Mouse (Mus musculus) liver, embryonic 12.5 days (tissue): ENCODE results near the gene Nxn. TPM values are rescaled to one million over a fixed set of nuclear protein-coding genes. Genes with fewer than 3 reads are reported as not detected.
A peak's percentile ranks its signal among the peaks of the same experiment; 100 is the strongest.

Experiments used
- ATAC-seq: fragments of 200-750 bp; cut with Nextera tagmentation; 2 replicates; pipeline ENCODE4 v1.8.0; 2017; ENCODE audit warnings: moderate number of reproducible peaks, mild to moderate bottlenecking, moderate library complexity
- H3K27ac ChIP-seq: fragments of 300-500 bp; sonication (generic); 2 replicates; pipeline ENCODE4 v1.5.1; 2016; ENCODE audit warnings: mild to moderate bottlenecking
- H3K27me3 ChIP-seq: fragments of 300-500 bp; sonication (generic); replicated peaks from 2 replicates; pipeline ENCODE4 v1.6.1; 2016; ENCODE audit warnings: mild to moderate bottlenecking, moderate library complexity
- H3K36me3 ChIP-seq: fragments of 300-500 bp; sonication (generic); 2 replicates; pipeline ENCODE4 v1.6.1; 2016; ENCODE audit warnings: mild to moderate bottlenecking, moderate library complexity
- H3K4me1 ChIP-seq: fragments of 300-500 bp; sonication (generic); 2 replicates; pipeline ENCODE4 v1.6.1; 2016
- H3K4me2 ChIP-seq: fragments of 300-500 bp; sonication (generic); 2 replicates; pipeline ENCODE4 v1.6.1; 2016; ENCODE audit warnings: mild to moderate bottlenecking, moderate library complexity
- H3K4me3 ChIP-seq: fragments of 300-500 bp; sonication (generic); 2 replicates; pipeline ENCODE4 v1.5.1; 2016; ENCODE audit warnings: mild to moderate bottlenecking, moderate library complexity
- H3K9ac ChIP-seq: fragments of 300-500 bp; sonication (generic); 2 replicates; pipeline ENCODE4 v1.6.1; 2016; ENCODE audit warnings: mild to moderate bottlenecking, moderate library complexity
- H3K9me3 ChIP-seq: fragments of 300-500 bp; sonication (generic); replicated peaks from 2 replicates; pipeline ENCODE4 v1.6.1; 2016; ENCODE audit warnings: mild to moderate bottlenecking, moderate library complexity
- WGBS: fragments of 180-500 bp; shearing (Covaris S2); methylation state at CpG from one replicate; pipeline ENCODE4 v1.1.7; 2016; ENCODE audit not compliant: insufficient replicate concordance; 5-methylcytosine and 5-hydroxymethylcytosine counted together
- polyA plus RNA-seq: library from polyadenylated mRNA; unstranded; fragments of >200 nt; fragmentation: Nextera tagmentation; extraction: Ambion mirVana; gene quantifications from 2 replicates; pipeline ENCODE4 v1.2.1, GENCODE M21; 2016

Gene Nxn
- polyA plus RNA-seq, 1 experiment from 2014 or later = 6.0 TPM

DNA sequence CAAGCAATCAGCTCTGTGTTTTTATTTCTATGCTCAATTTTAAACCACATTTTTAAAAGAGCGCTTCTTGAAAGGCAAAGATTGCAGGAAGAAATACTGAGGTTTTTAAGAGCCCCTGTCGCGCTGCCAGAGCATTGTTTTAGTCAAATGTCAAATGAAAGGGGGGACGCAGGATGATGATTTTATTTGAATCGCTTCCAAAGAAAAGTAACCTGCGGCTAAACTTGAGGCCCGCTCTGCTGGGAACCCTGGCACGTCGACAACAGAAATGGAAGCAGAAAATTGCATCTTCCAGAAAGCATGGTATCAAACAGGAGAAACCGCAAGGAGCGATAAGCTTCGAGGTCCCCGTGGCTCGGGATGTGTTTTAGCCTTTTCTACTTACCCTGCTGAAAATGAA is 57.8 kb downstream of the Nxn start:
- H3K36me3 ChIP-seq = no peaks in the 10 kb centered on the region
- no peak overlapping the region for H3K4me3 ChIP-seq
- H3K9me3 ChIP-seq = no peaks in the 10 kb centered on the region
- no peak overlapping the region for H3K9ac ChIP-seq
- H3K27me3 ChIP-seq = no peaks in the 10 kb centered on the region
- peaks cover 5% of the 10 kb centered on the region; the same call in 1 of the 2 replicates for H3K4me1 ChIP-seq
- no peak for ATAC-seq
- H3K27ac ChIP-seq = no peak overlapping the region
- H3K4me2 ChIP-seq = no peak overlapping the region
- 78% methylated on average over 14 of the region's 14 CpGs for WGBS

DNA sequence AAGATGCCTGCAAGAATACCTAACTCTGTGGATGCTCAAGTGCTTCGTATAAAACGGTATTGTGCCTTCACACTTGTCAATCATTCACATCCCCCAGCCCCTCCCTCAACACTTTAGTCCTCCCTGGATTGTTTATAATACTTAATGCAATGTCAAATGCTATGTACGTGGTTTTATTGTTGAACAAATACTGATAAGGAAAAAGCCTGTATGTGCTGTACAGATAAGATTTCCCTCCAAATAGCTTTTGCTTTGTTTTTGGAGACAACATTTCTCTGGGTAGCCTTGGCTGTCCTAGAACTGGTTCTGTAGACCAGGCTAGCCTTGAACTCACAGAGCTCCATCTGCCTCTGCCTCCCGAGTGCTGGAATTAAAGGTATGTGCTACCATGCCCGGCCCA is 59.1 kb downstream of the Nxn start:
- no peak overlapping the region for H3K27ac ChIP-seq
- H3K4me3 ChIP-seq = no peak overlapping the region
- H3K9ac ChIP-seq = no peak overlapping the region
- H3K9me3 ChIP-seq = no peaks in the 10 kb centered on the region
- no peak overlapping the region for H3K4me2 ChIP-seq
- H3K36me3 ChIP-seq = no peaks in the 10 kb centered on the region
- WGBS = 51% methylated on average over 5 of the region's 5 CpGs
- H3K4me1 ChIP-seq = peaks cover 5% of the 10 kb centered on the region; the same call in 1 of the 2 replicates
- no peaks in the 10 kb centered on the region for H3K27me3 ChIP-seq
- ATAC-seq = no peak

DNA sequence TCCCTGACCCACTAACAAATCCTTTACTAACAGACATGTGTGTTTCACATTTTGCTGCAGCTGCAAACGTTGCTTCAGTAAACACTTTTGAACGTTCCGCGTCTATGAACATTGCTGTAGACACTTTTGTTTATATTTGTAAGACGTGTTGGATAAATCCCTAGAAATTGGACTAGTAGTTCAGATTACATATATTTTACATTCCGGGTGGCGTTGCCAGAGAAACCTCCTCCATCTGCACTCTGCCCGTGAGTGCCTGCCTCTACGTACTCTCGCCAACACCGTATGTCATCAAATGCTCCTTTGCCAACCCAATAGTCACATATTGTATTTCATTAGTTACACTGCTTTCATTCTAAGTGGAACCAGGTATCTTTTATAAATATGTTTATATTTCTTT is 59.8 kb downstream of the Nxn start:
- H3K4me2 ChIP-seq = no peak overlapping the region
- no peak overlapping the region for H3K27ac ChIP-seq
- WGBS = 84% methylated on average over 11 of the region's 11 CpGs
- peaks cover 5% of the 10 kb centered on the region; the same call in 1 of the 2 replicates for H3K4me1 ChIP-seq
- H3K27me3 ChIP-seq = no peaks in the 10 kb centered on the region
- H3K36me3 ChIP-seq = no peaks in the 10 kb centered on the region
- no peak for ATAC-seq
- H3K9me3 ChIP-seq = no peaks in the 10 kb centered on the region
- no peak overlapping the region for H3K9ac ChIP-seq
- no peak overlapping the region for H3K4me3 ChIP-seq

DNA sequence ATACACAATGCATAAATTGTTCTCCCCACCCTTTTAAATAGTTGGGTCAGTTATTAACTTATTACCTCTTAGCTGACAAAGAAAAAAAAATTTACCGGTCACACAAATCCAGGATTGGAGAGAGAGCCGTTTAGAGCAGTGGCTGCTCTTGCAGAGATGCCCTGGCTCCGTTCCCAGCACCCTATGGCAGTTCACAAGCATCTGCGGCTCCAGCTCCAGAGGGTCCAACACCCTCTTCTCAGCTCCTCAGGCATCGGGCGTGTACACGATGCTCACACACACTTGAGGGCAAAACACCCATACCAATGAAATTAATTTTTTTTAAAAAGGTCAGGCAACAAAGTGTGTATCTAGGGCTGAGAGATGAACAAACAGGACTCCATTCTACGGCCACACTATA is 60.3 kb downstream of the Nxn start:
- Histone ChIP-seq H3K9me3 (no peaks in the 10 kb centered on the region), H3K4me2 (no peak overlapping the region), H3K4me1 (peaks cover 5% of the 10 kb centered on the region; the same call in 1 of the 2 replicates), H3K9ac (no peak overlapping the region), H3K36me3 (no peaks in the 10 kb centered on the region), H3K4me3 (no peak overlapping the region), H3K27me3 (no peaks in the 10 kb centered on the region), H3K27ac (no peak overlapping the region)
- 75% methylated on average over 8 of the region's 8 CpGs for WGBS
- ATAC-seq = no peak

DNA sequence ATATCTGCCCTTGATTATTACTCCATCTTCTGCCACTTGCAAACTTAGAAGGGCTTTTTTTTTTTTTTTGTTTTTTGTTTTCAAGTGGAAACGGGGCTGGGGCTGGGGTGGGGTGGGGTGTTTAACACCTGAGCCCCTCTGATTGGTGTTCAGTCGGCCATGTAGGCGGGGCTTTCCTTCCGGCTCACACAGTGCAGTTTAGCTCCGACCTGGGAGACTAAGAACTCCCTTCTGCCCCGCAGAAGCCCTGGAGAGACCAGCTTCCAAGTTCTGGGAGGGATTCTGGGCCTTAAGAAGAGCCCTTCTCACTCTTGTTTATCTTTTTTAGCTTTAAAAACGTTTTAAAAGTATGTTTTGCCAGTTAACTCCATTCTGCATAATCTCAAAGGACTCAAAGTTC is 61.2 kb downstream of the Nxn start:
- no peak for ATAC-seq
- Histone ChIP-seq H3K9ac (no peak overlapping the region), H3K4me2 (peak overlapping the region; percentile 29; the same call in 1 of the 2 replicates), H3K4me3 (no peak overlapping the region), H3K4me1 (peaks cover 5% of the 10 kb centered on the region; the same call in 1 of the 2 replicates), H3K36me3 (no peaks in the 10 kb centered on the region), H3K27me3 (no peaks in the 10 kb centered on the region), H3K9me3 (no peaks in the 10 kb centered on the region), H3K27ac (no peak overlapping the region)
- 8% methylated on average over 7 of the region's 7 CpGs for WGBS

DNA sequence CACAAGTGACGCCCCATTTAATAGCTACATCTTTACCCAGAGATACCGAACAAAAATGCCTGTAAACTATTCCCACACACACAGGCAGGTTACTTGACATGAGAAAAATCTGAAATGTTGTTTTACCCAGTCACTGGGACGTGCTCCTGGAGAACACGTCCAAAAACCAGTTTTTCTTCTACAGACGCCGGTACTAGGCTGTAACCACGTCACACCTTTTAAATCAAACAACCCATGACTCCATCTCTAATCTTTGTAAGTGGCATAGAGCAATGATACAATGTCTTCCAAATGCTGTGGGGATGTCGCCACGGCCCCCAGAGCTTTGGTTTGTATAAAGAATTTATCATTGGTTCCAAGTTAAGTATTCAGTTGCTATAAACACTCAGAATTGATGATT is 61.7 kb downstream of the Nxn start:
- Histone ChIP-seq H3K9ac (no peak overlapping the region), H3K27me3 (no peaks in the 10 kb centered on the region), H3K4me3 (no peak overlapping the region), H3K36me3 (no peaks in the 10 kb centered on the region), H3K9me3 (no peaks in the 10 kb centered on the region), H3K27ac (no peak overlapping the region), H3K4me2 (no peak overlapping the region), H3K4me1 (peaks cover 5% of the 10 kb centered on the region; the same call in 1 of the 2 replicates)
- 73% methylated on average over 9 of the region's 9 CpGs for WGBS
- ATAC-seq = no peak

DNA sequence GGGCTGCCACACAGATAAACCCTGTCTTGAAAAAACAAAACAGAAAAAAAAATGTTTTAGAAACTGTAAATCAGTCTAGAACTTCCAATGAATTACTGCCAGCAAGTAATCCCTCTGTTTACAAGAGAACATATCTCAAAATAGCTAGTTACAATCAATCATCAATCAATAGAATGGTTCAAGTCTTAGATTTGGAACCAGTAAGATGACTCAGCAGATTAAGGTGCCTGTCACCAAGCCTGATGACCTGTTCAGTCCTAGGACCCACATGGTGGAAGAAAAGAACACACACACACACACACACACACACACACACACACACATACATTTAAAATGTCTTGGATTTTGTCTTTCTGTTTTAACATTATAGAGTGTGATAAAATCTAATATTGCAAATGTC is 62.7 kb downstream of the Nxn start:
- Histone ChIP-seq H3K4me3 (no peak overlapping the region), H3K9me3 (no peaks in the 10 kb centered on the region), H3K4me2 (no peak overlapping the region), H3K36me3 (no peaks in the 10 kb centered on the region), H3K27me3 (no peaks in the 10 kb centered on the region), H3K27ac (no peak overlapping the region), H3K9ac (no peak overlapping the region), H3K4me1 (peaks cover 5% of the 10 kb centered on the region; the same call in 1 of the 2 replicates)
- ATAC-seq = no peak

DNA sequence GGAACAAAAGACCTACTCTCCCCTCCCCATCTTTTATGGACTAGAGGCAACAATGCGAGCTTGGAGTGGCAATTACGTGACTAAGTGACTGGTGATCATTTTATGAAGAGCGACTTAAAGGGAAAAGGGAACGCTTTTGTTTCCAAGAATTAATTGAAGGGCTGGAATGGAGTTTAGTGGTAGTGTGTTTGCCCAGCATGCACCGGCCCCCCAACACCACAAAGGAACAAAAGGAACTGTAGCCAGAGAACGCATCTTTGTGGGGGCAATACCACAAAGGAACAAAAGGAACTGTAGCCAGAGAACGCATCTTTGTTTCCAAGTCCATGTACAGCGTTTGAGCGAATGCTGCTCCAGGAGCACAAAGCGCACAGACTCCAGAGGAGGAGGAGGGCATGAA is 64.0 kb downstream of the Nxn start:
- Histone ChIP-seq H3K27ac (no peak overlapping the region), H3K27me3 (no peaks in the 10 kb centered on the region), H3K9me3 (no peaks in the 10 kb centered on the region), H3K4me1 (peaks cover 3% of the 10 kb centered on the region; the same call in 1 of the 2 replicates), H3K36me3 (no peaks in the 10 kb centered on the region), H3K9ac (no peak overlapping the region), H3K4me2 (no peak overlapping the region), H3K4me3 (no peak overlapping the region)
- ATAC-seq = no peak
- 84% methylated on average over 10 of the region's 10 CpGs for WGBS

DNA sequence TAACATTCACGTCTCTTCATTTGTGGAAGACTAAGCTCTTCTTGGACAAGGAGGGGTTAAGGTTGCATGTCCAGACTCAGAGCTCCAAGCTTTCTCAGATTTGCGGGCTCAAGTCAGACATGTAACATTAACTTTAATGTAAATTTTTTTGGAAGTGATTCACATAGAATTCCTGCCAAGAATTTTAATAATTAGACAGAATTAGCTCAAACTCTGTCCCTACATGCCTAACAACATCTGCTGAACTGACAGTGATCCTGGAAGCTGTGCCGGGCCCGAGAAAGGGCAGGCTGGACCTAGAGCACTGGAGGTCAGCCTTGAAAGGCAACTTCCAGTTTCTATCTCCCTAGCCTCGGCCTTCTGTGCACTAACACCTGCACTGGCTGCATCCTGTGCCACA is 66.7 kb downstream of the Nxn start:
- Histone ChIP-seq H3K4me2 (no peak overlapping the region), H3K9ac (no peak overlapping the region), H3K4me1 (peaks cover 14% of the 10 kb centered on the region), H3K4me3 (no peak overlapping the region), H3K9me3 (no peaks in the 10 kb centered on the region), H3K36me3 (no peaks in the 10 kb centered on the region), H3K27me3 (no peaks in the 10 kb centered on the region), H3K27ac (no peak overlapping the region)
- 61% methylated on average over 5 of the region's 5 CpGs for WGBS
- no peak for ATAC-seq

DNA sequence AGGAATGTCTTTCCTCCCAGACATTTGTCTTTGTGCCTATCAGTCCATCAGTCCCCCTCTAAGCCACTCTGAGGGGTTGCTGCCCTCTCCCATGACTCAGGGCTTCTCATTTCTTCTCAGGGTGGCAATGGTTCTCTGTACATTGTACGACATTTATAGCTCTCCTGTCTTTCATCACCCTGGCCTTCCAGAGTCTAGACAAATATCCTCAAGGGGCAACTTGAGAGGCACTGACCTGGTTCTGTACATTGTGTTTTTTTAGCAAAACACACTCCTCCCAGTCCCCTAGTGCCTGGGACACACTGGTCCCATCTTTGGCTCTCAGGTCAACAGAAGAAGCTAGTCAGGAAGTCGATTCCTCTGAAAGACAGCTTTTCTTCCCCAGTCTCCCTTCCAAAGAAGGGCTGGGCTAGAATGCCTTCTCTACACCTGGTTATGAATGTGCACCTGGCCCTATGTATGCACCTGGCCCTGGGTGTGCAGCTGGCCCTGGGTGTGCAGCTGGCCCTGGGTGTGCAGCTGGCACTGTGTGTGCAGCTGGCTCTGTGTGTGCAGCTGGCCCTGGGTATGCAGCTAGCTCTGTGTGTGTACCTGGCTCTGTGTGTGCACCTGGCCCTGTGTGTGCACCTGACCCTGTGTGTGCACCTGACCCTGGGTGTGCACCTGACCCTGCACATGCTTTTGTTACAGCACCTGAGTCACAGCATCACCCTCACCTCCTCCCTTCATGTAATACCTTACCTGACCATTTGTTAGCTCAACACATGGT is 70.2 kb downstream of the Nxn start:
- Histone ChIP-seq H3K9ac (no peak overlapping the region), H3K27me3 (0 out of 2 replicates have a peak, but pooled peaks cover 3% of the 10 kb centered on the region), H3K4me3 (no peak overlapping the region), H3K9me3 (no peaks in the 10 kb centered on the region), H3K27ac (no peak overlapping the region), H3K4me1 (peaks cover 14% of the 10 kb centered on the region), H3K4me2 (0 out of 2 replicates have a peak overlapping the region, but pooled peaks have one; percentile 15), H3K36me3 (no peaks in the 10 kb centered on the region)
- no peak for ATAC-seq
- WGBS = 25% methylated on average over 2 of the region's 2 CpGs

DNA sequence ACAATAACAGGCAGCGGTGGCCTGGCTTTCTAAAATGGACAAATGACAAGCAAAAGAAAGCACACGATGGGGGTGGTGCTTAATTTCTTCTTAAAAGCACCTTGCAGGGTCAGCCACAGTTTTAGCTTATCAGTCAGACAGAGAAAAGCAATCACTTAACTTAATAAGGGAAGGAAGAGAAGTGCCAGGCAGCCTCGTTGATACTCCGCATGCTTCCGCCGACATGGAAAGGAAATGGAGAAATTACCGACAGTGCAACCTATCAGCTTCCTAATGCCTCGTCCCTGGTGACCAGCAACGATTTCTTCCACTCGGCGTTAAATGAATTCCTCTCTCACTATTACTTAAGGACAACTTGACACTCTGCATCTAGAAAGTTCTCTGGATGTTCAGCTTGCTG is 70.9 kb downstream of the Nxn start:
- WGBS = 14% methylated on average over 11 of the region's 11 CpGs
- H3K4me2 ChIP-seq = peak overlapping the region; percentile 15
- ATAC-seq = no peak
- H3K4me3 ChIP-seq = no peak overlapping the region
- H3K27ac ChIP-seq = no peak overlapping the region
- no peak overlapping the region for H3K9ac ChIP-seq
- H3K9me3 ChIP-seq = no peaks in the 10 kb centered on the region
- peaks cover 14% of the 10 kb centered on the region for H3K4me1 ChIP-seq
- H3K27me3 ChIP-seq = 0 out of 2 replicates have a peak, but pooled peaks cover 3% of the 10 kb centered on the region
- no peaks in the 10 kb centered on the region for H3K36me3 ChIP-seq

DNA sequence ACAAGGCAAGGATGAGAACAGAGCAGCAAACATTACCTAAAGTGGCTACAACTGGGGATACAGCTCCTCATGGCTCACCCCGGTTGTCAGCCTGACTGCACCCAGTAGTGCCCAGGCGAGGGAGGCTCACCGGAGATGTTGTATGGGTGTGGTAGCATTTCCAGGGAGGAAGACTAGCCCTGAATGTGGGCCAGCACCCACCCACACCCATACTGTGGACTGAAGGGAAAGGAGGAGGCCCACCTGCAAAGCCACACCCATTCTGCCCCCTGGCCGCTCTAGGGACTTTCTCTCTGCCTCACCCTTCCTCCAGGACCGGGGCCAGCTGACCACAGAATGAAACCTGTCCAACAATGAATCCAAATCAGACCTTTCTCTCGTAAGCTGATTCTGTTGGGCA is 72.3 kb downstream of the Nxn start:
- WGBS = 63% methylated on average over 6 of the region's 6 CpGs

More for the DNA sequence above, 72.3 kb downstream of the Nxn start:
- Histone ChIP-seq H3K9ac (no peak overlapping the region), H3K4me3 (no peak overlapping the region), H3K4me1 (peaks cover 17% of the 10 kb centered on the region), H3K4me2 (no peak overlapping the region), H3K36me3 (no peaks in the 10 kb centered on the region), H3K9me3 (no peaks in the 10 kb centered on the region), H3K27me3 (0 out of 2 replicates have a peak, but pooled peaks cover 3% of the 10 kb centered on the region), H3K27ac (no peak overlapping the region)
- no peak for ATAC-seq
